Mouse (Mus musculus) CH12.LX (cell line): ENCODE measurements around the gene Clcf1. TPM values are rescaled to one million over a fixed set of nuclear protein-coding genes. Genes with fewer than 3 reads are reported as not detected.

Experiments used
- DNase-seq: peaks from one replicate; pipeline ENCODE4 v3.0.0-alpha.2; 2013; ENCODE audit errors: extremely low read depth
- H3K27ac ChIP-seq: 2 replicates; pipeline ENCODE4 v1.5.1; 2012; ENCODE audit warnings: low read depth, mild to moderate bottlenecking, control low read depth, moderate library complexity; ENCODE audit not compliant: insufficient read depth
- H3K27me3 ChIP-seq: replicated peaks from 2 replicates; pipeline ENCODE3; 2012; ENCODE audit warnings: inconsistent platforms
- H3K36me3 ChIP-seq, 2 experiments: replicated peaks in 1 of 2; 2 replicates each; pipeline versions ENCODE3 to v1.6.1; 2012; ENCODE audit warnings: inconsistent platforms in 1 of 2, low read length in 1 of 2, mild to moderate bottlenecking in 1 of 2, mixed read lengths in 1 of 2, moderate library complexity in 1 of 2; ENCODE audit not compliant: control insufficient read depth in 1 of 2, insufficient read depth in 1 of 2
- H3K4me1 ChIP-seq, 2 experiments: 2 replicates each; pipeline ENCODE4 v1.6.1; 2012; ENCODE audit warnings: inconsistent platforms in 1 of 2, moderate library complexity in 1 of 2; ENCODE audit not compliant: insufficient read depth in 2 of 2, control insufficient read depth in 1 of 2
- H3K4me2 ChIP-seq: 2 replicates; pipeline ENCODE4 v1.6.1; 2012; ENCODE audit warnings: low read depth, mild to moderate bottlenecking, control low read depth; ENCODE audit not compliant: poor library complexity, insufficient read depth, severe bottlenecking
- H3K4me3 ChIP-seq, 3 experiments: fragments of 150-350 bp in 1 of 3; sonication (generic) in 1 of 3; replicated peaks in 1 of 3; 2 replicates each; pipeline versions ENCODE3 to v1.5.1; 2011 to 2012; ENCODE audit warnings: low read depth in 2 of 3, low read length in 2 of 3, mild to moderate bottlenecking in 2 of 3, moderate library complexity in 2 of 3, control low read depth in 1 of 3, improper control_type of control experiment in 1 of 3, inconsistent platforms in 1 of 3, mixed read lengths in 1 of 3; ENCODE audit not compliant: poor library complexity in 1 of 3
- H3K79me2 ChIP-seq: replicated peaks from 2 replicates; pipeline ENCODE4 v1.6.1; 2012; ENCODE audit warnings: mild to moderate bottlenecking, moderate library complexity; ENCODE audit not compliant: control insufficient read depth, poor library complexity, insufficient read depth, severe bottlenecking; ENCODE audit errors: extremely low read depth
- H3K9ac ChIP-seq: 2 replicates; pipeline ENCODE4 v1.6.1; 2012; ENCODE audit warnings: low read depth, mild to moderate bottlenecking, control low read depth, moderate library complexity; ENCODE audit not compliant: insufficient read depth
- H3K9me3 ChIP-seq: replicated peaks from 2 replicates; pipeline ENCODE3; 2012; ENCODE audit warnings: low read length, inconsistent platforms, mixed read lengths
- BHLHE40 ChIP-seq: IDR thresholded peaks from 2 replicates; pipeline ENCODE4 v1.6.1; 2011; ENCODE audit warnings: mild to moderate bottlenecking, low read depth, low read length, improper control_type of control experiment
- CHD1 ChIP-seq: IDR thresholded peaks from 2 replicates; pipeline ENCODE4 v1.6.1; 2012; ENCODE audit warnings: low read depth, low read length, improper control_type of control experiment, inconsistent platforms
- CTCF ChIP-seq, 2 experiments: IDR thresholded peaks in 1 of 2; conservative IDR thresholded peaks in 1 of 2; 2 replicates each; pipeline ENCODE4 v1.5.1; 2011 to 2012; ENCODE audit warnings: low read depth in 2 of 2, low read length in 2 of 2, improper control_type of control experiment in 1 of 2, inconsistent platforms in 1 of 2, mild to moderate bottlenecking in 1 of 2, moderate library complexity in 1 of 2
- ELF1 ChIP-seq: IDR thresholded peaks from 2 replicates; pipeline ENCODE4 v1.6.1; 2014; ENCODE audit warnings: low read depth, mild to moderate bottlenecking, inconsistent platforms, low read length, improper control_type of control experiment
- ETS1 ChIP-seq: conservative IDR thresholded peaks from 2 replicates; pipeline ENCODE4 v1.6.1; 2012; ENCODE audit warnings: low read depth, mild to moderate bottlenecking, inconsistent platforms, low read length, improper control_type of control experiment, moderate library complexity
- GABPA ChIP-seq: IDR thresholded peaks from 2 replicates; pipeline ENCODE4 v1.6.1; 2012; ENCODE audit warnings: low read depth, low read length, improper control_type of control experiment, inconsistent platforms; ENCODE audit not compliant: insufficient replicate concordance
- HCFC1 ChIP-seq: IDR thresholded peaks from 2 replicates; pipeline ENCODE4 v1.6.1; 2012; ENCODE audit warnings: low read depth, mild to moderate bottlenecking, inconsistent platforms, low read length, improper control_type of control experiment
- IRF4 ChIP-seq: IDR thresholded peaks from 2 replicates; pipeline ENCODE4 v1.6.1; 2014; ENCODE audit warnings: low read depth, mild to moderate bottlenecking, inconsistent platforms, low read length, improper control_type of control experiment
- JUN ChIP-seq: IDR thresholded peaks from 2 replicates; pipeline ENCODE4 v1.6.1; 2011; ENCODE audit warnings: low read depth, mild to moderate bottlenecking, low read length, improper control_type of control experiment, moderate library complexity; ENCODE audit not compliant: insufficient read depth
- JUND ChIP-seq: conservative IDR thresholded peaks from 2 replicates; pipeline ENCODE4 v1.6.1; 2011; ENCODE audit warnings: low read depth, low read length, improper control_type of control experiment
- KAT2A ChIP-seq: IDR thresholded peaks from 2 replicates; pipeline ENCODE4 v1.6.1; 2012; ENCODE audit warnings: low read length, improper control_type of control experiment, inconsistent platforms; ENCODE audit not compliant: insufficient replicate concordance
- MAFK ChIP-seq: IDR thresholded peaks from 2 replicates; pipeline ENCODE4 v1.6.1; 2011; ENCODE audit warnings: low read length, improper control_type of control experiment; ENCODE audit not compliant: insufficient replicate concordance
- MAX ChIP-seq: IDR thresholded peaks from 2 replicates; pipeline ENCODE4 v1.6.1; 2011; ENCODE audit warnings: low read length, improper control_type of control experiment
- MAZ ChIP-seq: IDR thresholded peaks from 2 replicates; pipeline ENCODE4 v1.6.1; 2012; ENCODE audit warnings: low read depth, mild to moderate bottlenecking, inconsistent platforms, low read length, improper control_type of control experiment, moderate library complexity
- MEF2A ChIP-seq: IDR thresholded peaks from 2 replicates; pipeline ENCODE4 v1.6.1; 2014; ENCODE audit warnings: low read depth, mild to moderate bottlenecking, inconsistent platforms, low read length, improper control_type of control experiment, borderline replicate concordance
- MYC ChIP-seq: IDR thresholded peaks from 2 replicates; pipeline ENCODE4 v1.6.1; 2011; ENCODE audit warnings: low read depth, mild to moderate bottlenecking, improper control_type of control experiment, low read length
- NELFE ChIP-seq: IDR thresholded peaks from 2 replicates; pipeline ENCODE4 v1.6.1; 2011; ENCODE audit warnings: low read depth, low read length, improper control_type of control experiment
- NRF1 ChIP-seq: IDR thresholded peaks from 2 replicates; pipeline ENCODE4 v1.6.1; 2014; ENCODE audit warnings: low read depth, mild to moderate bottlenecking, inconsistent platforms, low read length, improper control_type of control experiment, moderate library complexity
- PAX5 ChIP-seq: IDR thresholded peaks from 2 replicates; pipeline ENCODE4 v1.6.1; 2012; ENCODE audit warnings: low read length, inconsistent platforms, mixed read lengths
- RAD21 ChIP-seq: IDR thresholded peaks from 2 replicates; pipeline ENCODE4 v1.6.1; 2011; ENCODE audit warnings: low read depth, mild to moderate bottlenecking, low read length, improper control_type of control experiment, moderate library complexity
- RCOR1 ChIP-seq: conservative IDR thresholded peaks from 2 replicates; pipeline ENCODE4 v1.6.1; 2012; ENCODE audit warnings: low read depth, mild to moderate bottlenecking, inconsistent platforms, low read length, improper control_type of control experiment
- SIN3A ChIP-seq: IDR thresholded peaks from 2 replicates; pipeline ENCODE4 v1.6.1; 2012; ENCODE audit warnings: low read length, improper control_type of control experiment, inconsistent platforms
- SMC3 ChIP-seq: IDR thresholded peaks from 2 replicates; pipeline ENCODE4 v1.6.1; 2011; ENCODE audit warnings: low read depth, low read length, improper control_type of control experiment
- TBP ChIP-seq: conservative IDR thresholded peaks from 2 replicates; pipeline ENCODE4 v1.6.1; 2011; ENCODE audit warnings: low read depth, low read length, improper control_type of control experiment
- UBTF ChIP-seq: IDR thresholded peaks from 2 replicates; pipeline ENCODE4 v1.6.1; 2012; ENCODE audit warnings: low read depth, mild to moderate bottlenecking, inconsistent platforms, low read length, improper control_type of control experiment, moderate library complexity
- USF1 ChIP-seq: IDR thresholded peaks from 2 replicates; pipeline ENCODE4 v1.6.1; 2014; ENCODE audit warnings: low read depth, mild to moderate bottlenecking, inconsistent platforms, low read length, improper control_type of control experiment
- ZMIZ1 ChIP-seq: IDR thresholded peaks from 2 replicates; pipeline ENCODE4 v1.6.1; 2012; ENCODE audit warnings: low read depth, mild to moderate bottlenecking, inconsistent platforms, low read length, improper control_type of control experiment
- ZNF384 ChIP-seq: IDR thresholded peaks from 2 replicates; pipeline ENCODE4 v1.6.1; 2012; ENCODE audit warnings: low read depth, low read length, improper control_type of control experiment, inconsistent platforms
- dilution Hi-C: fragments of 300-500 bp; cut with MboI; formaldehyde crosslinking; loops from 2 replicates; pipeline ENCODE4 v1.14.3; 2020; ENCODE audit warnings: low sequenced_read_pairs; ENCODE audit not compliant: extremely low pct_unique_long_range_greater_than_20kb, extremely low pct_ligation_motif_present
- in situ Hi-C: fragments of 300-500 bp; cut with MboI; formaldehyde crosslinking; loops from 3 replicates; pipeline ENCODE4 v1.14.3; 2019; ENCODE audit warnings: low sequenced_read_pairs, low pct_ligation_motif_present, low pct_unique_long_range_greater_than_20kb, mixed read lengths
- polyA plus RNA-seq: library from polyadenylated mRNA; unstranded; fragments of >175 nt; gene quantifications from 2 replicates; pipeline ENCODE4 v1.2.1, GENCODE M21; 2012; ENCODE audit warnings: low read depth; ENCODE audit not compliant: insufficient read length
- total RNA-seq, 2 experiments: library from RNA; depleted of rRNA; stranded (reverse); fragments of 300-350 nt in 1 of 2; fragments of >200 nt in 1 of 2; gene quantifications; 2 replicates each; pipeline ENCODE4 v1.2.3; 2012 to 2014

Gene Clcf1
- total and polyA plus RNA-seq, 3 experiments: 0.09 to 1.0 (median 0.28) TPM

GRCm38 (mm10) chr19:4255583-4256162, 41.6 kb downstream of the Clcf1 start:
- peaks cover 2% of the 10 kb centered on the region for H3K9me3 ChIP-seq
- peaks cover 2% of the 10 kb centered on the region for H3K27me3 ChIP-seq
- in situ Hi-C loops (loop anchor here (5.0 to 10.0 kb wide), 2 partner anchors 52 to 169 kb away; partner anchors contain the start of gene Grk2), dilution Hi-C loops (no loop called here)
- no peak overlapping the region for H3K4me2 ChIP-seq
- H3K36me3 ChIP-seq: no peaks in the 10 kb centered on the region
- H3K9ac ChIP-seq: no peak overlapping the region
- H3K27ac ChIP-seq: no peak overlapping the region
- TF ChIP-seq CTCF (conservative IDR thresholded peaks at IDR 0.05 in 1 of 2, IDR thresholded peaks at IDR 0.05 in 1 of 2; ENCODE audit: low read depth in 2 of 2, low read length in 2 of 2) (peak; percentile 15 to 48; a peak in 2 of 4 replicates), RAD21 (peak; percentile 6; the same call in 1 of the 2 replicates), NRF1 (no peak), PAX5 (no peak), SMC3 (peak; percentile 20; the same call in 1 of the 2 replicates)
- no peak for DNase-seq
- no peaks in the 10 kb centered on the region for H3K79me2 ChIP-seq
- H3K4me3 ChIP-seq: no peak overlapping the region
- peaks cover 4 to 22% of the 10 kb centered on the region in 2 experiments for H3K4me1 ChIP-seq

- dilution Hi-C loops (no loop called here), in situ Hi-C loops (loop anchor here (5.0 to 10.0 kb wide), 2 partner anchors 50 to 167 kb away; partner anchors contain the start of gene Grk2)
- peaks cover 2% of the 10 kb centered on the region for H3K9me3 ChIP-seq
- peak overlapping the region; percentile 38; the same call in 1 of the 2 replicates for H3K27ac ChIP-seq
- no peaks in the 10 kb centered on the region for H3K79me2 ChIP-seq
- H3K9ac ChIP-seq: peak overlapping the region; percentile 61
- peak overlapping the region; percentile 77 to 82 (median 82) for H3K4me3 ChIP-seq
- peaks cover 6 to 7% of the 10 kb centered on the region in 2 experiments for H3K36me3 ChIP-seq
- peak; percentile 98 for DNase-seq
- H3K27me3 ChIP-seq: peaks cover 2% of the 10 kb centered on the region
- peak overlapping the region; percentile 83 for H3K4me2 ChIP-seq
- H3K4me1 ChIP-seq: peaks cover 9 to 38% of the 10 kb centered on the region in 2 experiments
- TF ChIP-seq MAX (peak; percentile 8; the same call in 1 of the 2 replicates), NRF1 (peak; percentile 91), MYC (0 out of 2 replicates have a peak, but pooled peaks have one; percentile 9), SMC3 (peak; percentile 99), GABPA (peak; percentile 75; the same call in 1 of the 2 replicates), SIN3A (peak; percentile 95), HCFC1 (peak; percentile 100), JUND (no peak), TBP (peak; percentile 78; the same call in 1 of the 2 replicates), ZNF384 (peak; percentile 48; the same call in 1 of the 2 replicates), BHLHE40 (no peak), JUN (no peak), KAT2A (peak; percentile 97; the same call in 1 of the 2 replicates), ELF1 (peak; percentile 63), RCOR1 (no peak), IRF4 (peak; percentile 42), MAZ (0 out of 2 replicates have a peak, but pooled peaks have one; percentile 39), ZMIZ1 (peak; percentile 5; the same call in 1 of the 2 replicates), PAX5 (no peak), UBTF (no peak), CHD1 (no peak), MEF2A (peak; percentile 66; the same call in 1 of the 2 replicates), ETS1 (no peak), MAFK (no peak), USF1 (no peak), NELFE (no peak)
Measured at GRCm38 (mm10) chr19:4257216-4257896, 43.3 kb downstream of the Clcf1 start.
